Mouse (Mus musculus) layer of hippocampus, adult 11-12 months (tissue): ENCODE data around the gene D7Ertd443e.

Experiments
- DNase-seq: peaks from one replicate; pipeline ENCODE4 v3.0.0; 2022; ENCODE audit warnings: low spot score

The D7Ertd443e gene

GRCm38 (mm10) chr7:134385561-134385960, at the start of gene D7Ertd443e:
Gene D7Ertd443e (minus strand): TSS chr7:134385661.
- DNase-seq: no peak

GRCm38 (mm10) chr7:134431681-134432080, 46.2 kb upstream of the D7Ertd443e start:
- no peak for DNase-seq

- DNase-seq: no peak
Observed at GRCm38 (mm10) chr7:134428676-134429075, 43.2 kb upstream of the D7Ertd443e start.

GRCm38 (mm10) chr7:134415014-134415413, 29.6 kb upstream of the D7Ertd443e start:
- no peak for DNase-seq

- peak; percentile 9 for DNase-seq
Observed at GRCm38 (mm10) chr7:134414005-134414690, 28.7 kb upstream of the D7Ertd443e start.

- DNase-seq: no peak
Observed at GRCm38 (mm10) chr7:134408641-134409040, 23.2 kb upstream of the D7Ertd443e start.

- no peak for DNase-seq
Observed at GRCm38 (mm10) chr7:134400746-134401145, 15.3 kb upstream of the D7Ertd443e start.

GRCm38 (mm10) chr7:134396769-134397168, 11.3 kb upstream of the D7Ertd443e start:
- DNase-seq: no peak

- no peak for DNase-seq
Observed at GRCm38 (mm10) chr7:134382791-134383190, 2.7 kb downstream of the D7Ertd443e start.

GRCm38 (mm10) chr7:134381407-134381861, 4.0 kb downstream of the D7Ertd443e start:
- DNase-seq: peak; percentile 71

- DNase-seq: peak; percentile 63
Observed at GRCm38 (mm10) chr7:134378273-134378672, 7.2 kb downstream of the D7Ertd443e start.

- peak; percentile 15 for DNase-seq
Observed at GRCm38 (mm10) chr7:134376786-134377185, 8.7 kb downstream of the D7Ertd443e start.

GRCm38 (mm10) chr7:134372276-134372675, 13.2 kb downstream of the D7Ertd443e start:
- DNase-seq: no peak

- DNase-seq: no peak
Observed at GRCm38 (mm10) chr7:134369241-134369640, 16.2 kb downstream of the D7Ertd443e start.

- DNase-seq: no peak
Observed at GRCm38 (mm10) chr7:134362257-134362870, 23.1 kb downstream of the D7Ertd443e start.

GRCm38 (mm10) chr7:134348825-134349224, 36.6 kb downstream of the D7Ertd443e start:
- DNase-seq: peak; percentile 77

GRCm38 (mm10) chr7:134342202-134342601, 43.3 kb downstream of the D7Ertd443e start:
- no peak for DNase-seq

GRCm38 (mm10) chr7:134335951-134336350, 49.5 kb downstream of the D7Ertd443e start:
- no peak for DNase-seq

- DNase-seq: peak; percentile 10
Observed at GRCm38 (mm10) chr7:134320979-134321378, 64.5 kb downstream of the D7Ertd443e start.

GRCm38 (mm10) chr7:134302084-134302483, 83.4 kb downstream of the D7Ertd443e start:
- no peak for DNase-seq

GRCm38 (mm10) chr7:134301285-134301684, 84.2 kb downstream of the D7Ertd443e start:
- no peak for DNase-seq

- no peak for DNase-seq
Observed at GRCm38 (mm10) chr7:134292750-134293149, 92.7 kb downstream of the D7Ertd443e start.

- DNase-seq: no peak
Observed at GRCm38 (mm10) chr7:134289611-134290301, 95.7 kb downstream of the D7Ertd443e start.
